Mouse (Mus musculus): ENCODE measurements at regions not wholly inside any gene's neighbourhood (a gene's known extent, or its start where the extent isn't known, plus 50 kb on each side); places are given as distances from the start of the nearest gene placed in this dataset.

DNA sequence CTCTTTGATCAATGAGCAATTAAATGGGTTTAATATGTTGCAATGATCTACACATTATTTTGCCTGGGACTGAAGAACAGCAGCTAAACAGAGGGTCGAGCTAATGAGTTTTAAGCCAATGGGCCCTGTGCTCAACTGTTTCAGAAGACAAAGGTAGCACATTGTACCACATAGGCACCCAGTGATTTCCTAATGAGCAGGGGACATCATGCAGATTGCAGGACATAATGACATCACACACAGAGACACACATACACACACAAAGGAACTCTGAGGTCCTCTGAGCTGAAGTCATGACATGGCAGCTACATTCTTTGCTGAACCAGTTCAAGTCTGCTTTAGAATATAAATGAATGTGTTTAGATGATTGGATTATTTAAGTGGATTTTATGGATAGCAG is 71.9 kb downstream of the Zfp330 start:
- intact Hi-C loops (cut with DNase I), result no loop called here
- no peak for DNase-seq

GRCm38 (mm10) chr8:82700471-82700870 is 73.5 kb downstream of the Zfp330 start:
- DNase-seq, result no peak
- intact Hi-C loops (cut with DNase I), result no loop called here

DNA sequence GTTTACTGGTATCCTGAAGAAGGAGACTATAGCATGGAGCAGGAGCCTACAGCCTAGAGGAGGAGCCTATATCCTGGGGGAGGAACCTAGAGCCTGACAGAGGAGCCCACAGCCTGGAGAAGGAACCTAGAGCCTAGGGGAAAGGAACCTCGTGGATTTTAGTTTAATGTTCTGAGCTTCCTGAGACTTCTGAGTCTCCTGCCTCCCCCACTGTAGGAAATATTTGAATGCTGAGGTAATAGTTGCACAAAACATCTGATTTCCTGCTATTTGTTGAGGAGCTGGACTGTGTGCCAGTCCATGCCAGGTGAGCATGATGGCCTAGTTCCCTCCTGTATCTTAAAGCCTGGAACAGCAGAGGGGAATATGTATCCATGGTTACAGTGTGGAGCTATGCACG is 74.7 kb downstream of the Zfp330 start:
- intact Hi-C loops (cut with DNase I), result no loop called here

DNA sequence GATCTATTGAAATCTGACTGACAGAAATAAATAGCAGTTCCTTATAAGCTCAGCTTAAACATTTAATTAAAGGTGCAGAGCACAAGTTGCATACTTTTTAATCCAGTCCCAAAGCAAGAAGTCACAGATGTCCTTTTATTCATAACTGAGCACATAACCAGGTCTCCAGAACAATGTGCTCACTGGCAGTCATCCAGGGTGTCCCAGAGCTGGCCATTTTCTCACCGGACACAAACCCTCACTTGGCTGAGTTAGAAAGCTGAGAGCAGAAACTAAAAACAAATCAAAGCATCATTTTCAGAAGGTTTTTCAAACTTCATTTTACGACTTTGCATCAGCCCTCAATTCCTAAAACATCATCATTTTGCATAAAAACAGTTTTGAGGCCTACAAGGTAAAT is 75.9 kb downstream of the Zfp330 start:
- peak in 1 of 2 experiments; percentile 29 for DNase-seq
- intact Hi-C loops (cut with DNase I), result no loop called here

More for the DNA sequence above, 74.7 kb downstream of the Zfp330 start:
- no peak for DNase-seq

DNA sequence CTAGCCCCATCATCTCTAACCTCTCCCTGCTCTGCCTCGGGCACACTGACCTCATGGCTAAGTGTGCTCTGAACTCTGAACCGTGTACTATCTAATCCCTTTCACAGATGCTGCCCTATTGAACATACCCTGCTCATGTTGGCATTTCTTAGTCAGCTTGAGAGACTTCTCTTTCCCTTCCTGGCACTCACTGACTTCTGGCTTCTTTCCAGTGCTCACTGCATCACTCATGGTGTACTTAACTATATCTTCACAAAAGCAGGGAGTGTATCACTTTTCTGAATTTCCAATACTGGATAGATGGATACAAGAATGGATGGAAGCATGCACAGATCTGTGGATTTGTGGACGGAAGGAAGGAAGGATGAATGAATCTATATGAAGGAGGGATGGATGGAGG is 80.9 kb downstream of the Zfp330 start:
- DNase-seq, result no peak
- intact Hi-C loops (cut with DNase I), result no loop called here

GRCm38 (mm10) chr8:82689322-82689721 is 84.6 kb downstream of the Zfp330 start:
- intact Hi-C loops (cut with DNase I), result loop anchor here (5.0 kb wide), 1 partner anchor 337 kb away; no protein-coding TSS in a partner anchor
- DNase-seq, result peak in 1 of 2 experiments; percentile 6

DNA sequence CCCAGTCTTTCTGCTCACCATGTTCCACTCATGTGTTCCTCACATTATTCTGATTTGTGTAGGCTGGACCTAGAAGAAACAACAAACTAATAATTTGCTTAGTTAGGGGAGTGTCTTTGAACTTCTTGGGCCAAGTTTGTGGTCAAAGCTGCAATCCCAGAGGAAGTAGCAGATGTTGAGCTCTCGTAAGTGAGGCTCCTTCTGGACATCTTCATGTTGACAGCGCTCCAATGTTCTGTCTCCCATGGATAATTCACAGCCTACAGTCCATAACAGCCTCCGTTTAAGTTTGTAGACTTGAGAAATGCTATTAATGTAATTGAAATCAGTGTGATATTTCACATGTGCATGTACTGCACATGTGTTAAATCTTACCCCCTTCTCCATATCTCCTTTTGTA is 88.0 kb downstream of the Zfp330 start:
- DNase-seq, result peak in 1 of 2 experiments; percentile 20
- intact Hi-C loops (cut with DNase I), result loop anchor here (5.0 kb wide), 1 partner anchor 334 kb away; no protein-coding TSS in a partner anchor

GRCm38 (mm10) chr8:82678793-82679192 is 95.2 kb downstream of the Zfp330 start:
- intact Hi-C loops (cut with DNase I), result no loop called here
- no peak for DNase-seq

- no peak for DNase-seq
- intact Hi-C loops (cut with DNase I), result no loop called here
Measured at GRCm38 (mm10) chr8:82677781-82678180, 96.2 kb downstream of the Zfp330 start.

GRCm38 (mm10) chr8:82669241-82669640 is 104.7 kb downstream of the Zfp330 start:
- no peak for DNase-seq
- intact Hi-C loops (cut with DNase I), result no loop called here

GRCm38 (mm10) chr8:82665131-82665530 is 108.8 kb downstream of the Zfp330 start:
- intact Hi-C loops (cut with DNase I), result no loop called here
- no peak for DNase-seq

GRCm38 (mm10) chr8:82640502-82640901 is 133.5 kb downstream of the Zfp330 start:
- DNase-seq, result no peak
- intact Hi-C loops (cut with DNase I), result no loop called here

GRCm38 (mm10) chr8:82630486-82630885 is 143.5 kb downstream of the Zfp330 start:
- no peak for DNase-seq
- intact Hi-C loops (cut with DNase I), result no loop called here

GRCm38 (mm10) chr8:82623791-82624431 is 150.0 kb downstream of the Zfp330 start:
- intact Hi-C loops (cut with DNase I), result no loop called here

GRCm38 (mm10) chr8:82618668-82619067 is 155.3 kb downstream of the Zfp330 start:
- intact Hi-C loops (cut with DNase I), result no loop called here

More at GRCm38 (mm10) chr8:82623791-82624431, 150.0 kb downstream of the Zfp330 start:
- no peak for DNase-seq

GRCm38 (mm10) chr8:82601556-82601955 is 172.4 kb downstream of the Zfp330 start:
- peak; percentile 18 to 72 for DNase-seq
- intact Hi-C loops (cut with DNase I), result no loop called here

More at GRCm38 (mm10) chr8:82618668-82619067, 155.3 kb downstream of the Zfp330 start:
- no peak for DNase-seq

DNA sequence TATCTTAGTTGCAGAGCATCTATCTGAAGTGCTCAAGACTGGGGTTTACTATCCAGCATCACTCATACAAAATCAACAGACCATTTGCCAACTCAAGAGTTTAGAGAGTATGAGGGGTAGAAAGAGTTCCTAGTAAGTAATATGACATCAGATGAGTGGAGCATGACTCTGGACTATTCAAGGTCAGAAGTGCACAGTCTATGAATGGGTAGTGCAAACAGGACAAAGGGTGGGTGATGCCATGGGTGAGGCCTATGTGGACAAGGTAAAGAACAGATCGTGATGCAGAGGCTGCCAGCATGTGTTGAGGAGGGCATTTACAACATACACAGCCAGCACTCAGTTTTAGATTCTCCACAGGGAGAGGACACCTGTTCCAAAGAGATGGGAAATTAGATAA is 170.4 kb upstream of the Il15 start:
- DNase-seq, result no peak
- intact Hi-C loops (cut with DNase I), result no loop called here

GRCm38 (mm10) chr8:82538121-82538520 is 135.1 kb upstream of the Il15 start:
- intact Hi-C loops (cut with DNase I), result no loop called here
- DNase-seq, result no peak

DNA sequence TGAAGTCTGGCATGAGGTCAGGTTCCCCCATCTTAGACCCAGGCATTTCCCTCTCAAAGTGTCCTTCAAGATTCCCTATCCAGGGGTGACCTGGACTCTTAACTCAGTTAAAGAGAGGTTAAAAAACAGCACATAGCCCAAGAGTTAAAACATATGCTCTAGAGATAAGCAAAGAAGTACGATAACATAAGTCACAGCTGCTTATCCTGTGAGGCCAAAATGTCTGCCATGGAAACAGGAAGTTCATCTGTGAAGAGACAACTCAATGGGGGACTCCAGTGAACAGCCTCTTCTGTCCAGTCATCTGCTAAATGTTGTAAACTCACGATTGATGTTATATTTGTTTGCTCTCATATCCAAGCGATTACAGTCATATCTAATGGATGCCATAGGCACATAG is 126.1 kb upstream of the Il15 start:
- intact Hi-C loops (cut with DNase I), result no loop called here
- no peak for DNase-seq

DNA sequence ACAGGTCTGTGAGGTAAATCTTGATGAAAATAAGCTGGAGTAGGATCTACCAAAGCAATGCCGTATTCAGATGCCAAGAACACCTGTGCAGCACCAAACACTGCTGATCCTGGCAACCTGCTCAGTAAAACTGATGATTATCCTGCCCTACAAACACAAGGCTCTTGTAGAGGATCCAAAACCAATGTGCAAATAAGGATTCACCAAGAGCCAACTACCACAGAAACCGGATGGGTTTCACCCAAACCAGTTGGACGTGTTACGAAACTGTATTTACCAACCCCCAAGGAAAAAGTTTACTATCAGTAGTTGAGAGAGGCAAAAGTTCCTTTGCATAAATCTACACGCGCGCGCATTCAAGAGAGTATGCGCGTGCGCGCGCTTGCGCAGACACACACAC is 120.8 kb upstream of the Il15 start:
- no peak for DNase-seq
- intact Hi-C loops (cut with DNase I), result no loop called here

- no peak for DNase-seq
Measured at GRCm38 (mm10) chr8:82498496-82498895, 95.5 kb upstream of the Il15 start.

DNA sequence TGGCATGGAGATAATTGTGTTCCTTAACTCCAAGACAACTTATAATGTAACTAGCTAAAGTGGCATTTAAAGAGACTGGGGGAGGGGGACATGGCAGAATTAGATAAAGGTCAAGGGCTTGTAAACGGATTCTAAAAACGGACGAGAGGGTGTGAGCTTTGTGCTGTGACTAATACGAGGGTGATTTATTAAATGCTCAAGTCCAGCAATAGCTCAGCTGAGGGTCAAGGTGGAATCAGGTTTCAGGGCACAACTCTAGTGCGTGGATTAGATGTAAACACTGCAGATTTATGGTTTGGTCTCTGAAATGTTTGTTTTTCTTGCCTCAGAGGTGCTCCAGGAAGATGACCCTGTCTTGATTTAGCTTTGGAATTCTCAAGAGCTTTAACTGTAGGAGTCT is 74.8 kb upstream of the Il15 start:
- intact Hi-C loops (cut with DNase I), result no loop called here
- DNase-seq, result no peak

More at GRCm38 (mm10) chr8:82498496-82498895, 95.5 kb upstream of the Il15 start:
- intact Hi-C loops (cut with DNase I), result no loop called here

GRCm38 (mm10) chr8:82477426-82477769 is 74.4 kb upstream of the Il15 start:
- DNase-seq, result no peak
- intact Hi-C loops (cut with DNase I), result no loop called here
